Mouse (Mus musculus) layer of hippocampus, adult 18-20 months (tissue): ENCODE measurements at regions not wholly inside any gene's neighbourhood (a gene's known extent, or its start where the extent isn't known, plus 50 kb on each side); places are given as distances from the start of the nearest gene placed in this dataset.

Source experiments
- DNase-seq, 2 experiments: peaks; one replicate each; pipeline ENCODE4 v3.0.0; 2022; ENCODE audit warnings: low spot score in 2 of 2

DNA sequence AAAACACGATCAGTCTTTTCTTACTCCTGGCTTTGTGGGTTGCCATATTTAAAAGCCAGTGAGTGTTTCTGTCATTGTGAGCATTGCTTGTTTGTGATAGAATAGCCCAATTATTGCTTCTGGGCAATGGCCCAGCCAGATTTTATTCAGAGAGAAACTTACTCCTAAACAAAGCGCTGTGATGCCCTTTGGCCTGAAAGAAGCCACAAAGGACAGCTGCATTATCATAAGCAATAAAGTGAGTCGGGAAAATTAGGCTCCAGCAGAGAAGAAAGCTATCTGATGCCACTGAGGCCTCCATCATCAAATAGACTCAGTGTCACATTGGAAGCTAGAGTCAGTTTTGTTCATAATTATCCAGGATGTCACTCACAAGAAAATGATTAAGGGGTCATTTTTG lies 644.9 kb upstream of the Tle4 start:
- no peak for DNase-seq

GRCm38 (mm10) chr19:15230129-15230927 lies 632.5 kb upstream of the Tle4 start:
- DNase-seq, result no peak

GRCm38 (mm10) chr19:15217387-15217786 lies 619.5 kb upstream of the Tle4 start:
- DNase-seq, result no peak

DNA sequence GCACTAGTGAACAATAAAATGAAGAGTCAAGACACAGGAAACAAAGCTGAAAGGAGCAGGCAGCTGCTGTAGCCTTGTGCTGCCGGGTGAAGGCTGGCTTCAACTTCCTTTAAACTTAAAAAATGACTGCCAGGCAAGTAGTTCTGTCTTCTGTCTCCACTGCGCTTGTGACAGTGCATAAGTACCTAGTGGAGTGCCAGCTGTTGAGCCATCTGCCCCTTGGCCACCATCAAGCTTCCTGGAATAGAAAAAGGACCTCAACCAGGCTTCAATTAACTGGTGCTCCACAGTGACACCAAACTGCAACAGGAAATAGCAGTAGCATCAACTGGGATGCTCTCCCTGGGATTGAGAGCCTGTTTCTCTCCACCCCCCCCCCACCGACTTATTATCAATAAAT lies 616.8 kb upstream of the Tle4 start:
- no peak for DNase-seq

DNA sequence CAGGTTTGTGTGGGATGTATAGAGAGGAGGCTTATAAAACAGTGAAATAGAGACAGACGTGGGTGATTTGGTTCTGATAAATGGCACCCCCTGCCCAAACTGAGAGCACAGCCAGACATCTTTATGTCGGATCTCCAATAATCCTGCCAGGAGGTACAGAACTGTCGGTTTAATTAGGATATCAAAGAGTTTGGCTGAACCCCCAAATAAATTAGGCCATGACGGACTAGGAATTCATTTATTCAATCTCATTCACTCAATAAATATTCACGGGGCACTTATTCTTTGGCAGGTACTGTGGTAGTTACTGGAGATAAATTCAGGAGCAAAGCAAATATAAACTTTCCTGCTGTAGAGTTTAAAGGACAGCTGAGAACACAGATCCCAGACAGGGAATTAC lies 615.0 kb upstream of the Tle4 start:
- DNase-seq, result no peak

GRCm38 (mm10) chr19:15203039-15203438 lies 605.2 kb upstream of the Tle4 start:
- DNase-seq, result no peak

GRCm38 (mm10) chr19:15201262-15201661 lies 603.4 kb upstream of the Tle4 start:
- peak; percentile 4 to 30 for DNase-seq

DNA sequence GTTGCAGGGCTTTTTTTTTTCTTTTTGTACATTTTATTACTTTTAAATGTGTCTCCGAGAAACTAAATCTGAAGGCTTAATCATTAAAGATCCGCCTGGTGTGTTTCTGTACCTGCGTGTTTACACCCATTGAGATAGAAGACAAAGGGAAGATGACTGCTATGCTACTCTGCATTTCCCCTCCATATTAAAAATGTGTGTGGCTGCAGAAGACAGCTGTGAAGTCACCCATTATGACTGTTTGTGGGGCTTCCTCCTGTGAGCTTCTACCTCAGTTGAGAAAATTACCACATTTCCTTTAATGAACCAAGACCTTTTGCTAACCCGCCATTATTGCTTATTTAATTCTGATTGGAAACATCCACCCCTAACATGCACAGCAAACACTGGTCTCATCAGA lies 602.9 kb upstream of the Tle4 start:
- no peak for DNase-seq

GRCm38 (mm10) chr19:15200361-15200760 lies 602.5 kb upstream of the Tle4 start:
- no peak for DNase-seq

GRCm38 (mm10) chr19:15199692-15200091 lies 601.8 kb upstream of the Tle4 start:
- peak; percentile 42 to 83 for DNase-seq

DNA sequence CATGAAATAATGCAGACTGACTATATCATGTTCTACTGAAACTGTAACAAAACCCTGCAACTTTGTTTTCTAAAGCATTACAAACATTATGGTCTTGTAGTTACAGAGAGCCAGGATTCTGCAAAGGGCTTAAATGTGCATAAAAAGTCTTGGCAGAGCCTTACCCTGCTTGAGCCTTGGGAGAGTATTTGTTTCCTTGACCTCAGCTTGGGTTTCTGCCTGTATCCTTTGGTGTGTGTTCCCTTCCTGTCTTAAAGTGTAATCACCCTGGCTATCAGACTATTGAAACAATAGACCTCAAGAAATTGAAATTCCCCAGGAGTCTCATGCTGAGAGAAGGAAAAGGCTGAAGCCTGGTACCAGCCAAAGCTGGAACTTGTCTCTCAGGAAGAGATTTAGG lies 577.4 kb upstream of the Tle4 start:
- no peak for DNase-seq

- peak in 1 of 2 experiments; percentile 2 for DNase-seq
These were observed 575.5 kb upstream of the Tle4 start for GRCm38 (mm10) chr19:15173301-15173700.

DNA sequence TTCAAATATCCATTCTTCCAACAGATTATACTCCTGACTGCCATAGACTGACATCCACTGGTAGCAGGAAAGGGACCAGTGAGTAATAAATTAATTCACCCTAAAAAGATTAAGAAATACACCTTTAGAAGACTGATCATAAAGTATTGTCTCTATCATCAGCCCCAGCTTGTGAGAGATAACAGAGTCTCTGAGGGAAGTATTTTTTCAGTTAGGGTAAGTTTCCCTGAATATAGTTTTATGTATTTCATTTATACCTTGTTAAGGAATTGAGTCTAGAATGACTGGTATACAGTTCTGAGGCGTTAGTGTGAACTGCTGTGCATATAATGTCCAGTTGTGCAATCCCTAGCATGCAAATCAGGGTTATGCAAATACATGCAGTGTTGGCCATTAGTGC lies 569.3 kb upstream of the Tle4 start:
- no peak for DNase-seq

- no peak for DNase-seq
These were observed 562.8 kb upstream of the Tle4 start for GRCm38 (mm10) chr19:15160641-15161040.

DNA sequence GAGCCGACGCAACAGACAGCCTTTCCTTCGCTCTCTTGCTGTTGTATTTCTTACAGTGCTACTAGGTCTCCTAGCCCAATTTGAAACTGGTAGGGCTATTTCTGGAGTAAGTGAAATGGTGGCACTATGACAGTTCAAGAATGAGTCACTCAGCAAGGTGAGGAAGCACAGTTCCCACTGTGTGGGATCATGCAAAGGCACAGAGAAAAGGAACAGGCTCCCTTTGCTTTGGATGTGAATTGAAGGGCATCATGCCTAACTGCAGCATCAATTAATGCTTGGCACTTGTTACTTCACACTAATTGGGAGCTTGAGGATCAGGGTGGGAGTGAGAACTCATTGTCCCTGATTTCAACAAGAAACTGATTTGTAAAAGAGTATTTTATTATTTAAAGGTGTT lies 560.8 kb upstream of the Tle4 start:
- peak in 1 of 2 experiments; percentile 34 for DNase-seq

- no peak for DNase-seq
These were observed 560.3 kb upstream of the Tle4 start for GRCm38 (mm10) chr19:15158177-15158576.

GRCm38 (mm10) chr19:15154693-15155092 lies 556.8 kb upstream of the Tle4 start:
- no peak for DNase-seq

- DNase-seq, result no peak
These were observed 548.5 kb upstream of the Tle4 start for GRCm38 (mm10) chr19:15146325-15146724.

GRCm38 (mm10) chr19:15127122-15127521 lies 529.3 kb upstream of the Tle4 start:
- no peak for DNase-seq

GRCm38 (mm10) chr19:15108441-15109026 lies 510.7 kb upstream of the Tle4 start:
- no peak for DNase-seq

GRCm38 (mm10) chr19:15095054-15095453 lies 497.2 kb upstream of the Tle4 start:
- no peak for DNase-seq

- DNase-seq, result no peak
These were observed 495.7 kb upstream of the Tle4 start for GRCm38 (mm10) chr19:15093534-15093933.

DNA sequence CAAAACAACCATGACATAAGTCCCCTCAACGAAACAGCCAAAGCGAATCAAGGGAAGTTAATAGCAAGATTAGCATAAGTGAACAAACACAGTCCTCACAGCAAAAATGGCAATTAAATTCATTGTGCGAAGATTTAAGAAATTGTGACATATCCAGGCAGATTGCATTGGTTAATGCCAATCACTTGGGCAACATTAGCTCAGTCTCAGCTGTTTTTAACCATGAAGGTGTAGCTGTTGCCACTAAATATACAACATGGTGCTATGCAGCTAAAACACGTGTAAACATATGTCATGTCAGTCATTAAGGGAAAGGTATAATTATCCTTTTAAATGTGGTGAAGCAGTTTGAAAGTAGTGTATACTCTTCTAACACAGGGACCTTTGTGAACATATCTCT lies 482.8 kb upstream of the Tle4 start:
- no peak for DNase-seq
